Mouse (Mus musculus) intestine, embryonic 16.5 days (tissue): ENCODE results near the gene Epop. TPM values are rescaled to one million over a fixed set of nuclear protein-coding genes. Genes with fewer than 3 reads are reported as not detected.
"Not testable (repeated sequence)": the region's sequence is repeated elsewhere in the genome, so short reads cannot be mapped to it uniquely, and the experiment has no call there.

Source experiments
- ATAC-seq: fragments of 200-750 bp; cut with Nextera tagmentation; 2 replicates; pipeline ENCODE4 v1.8.0; 2017; ENCODE audit warnings: moderate TSS enrichment, moderate library complexity
- H3K27ac ChIP-seq: fragments of 300-500 bp; sonication (generic); 2 replicates; pipeline ENCODE4 v1.5.1; 2014; ENCODE audit warnings: mild to moderate bottlenecking, low read length
- H3K27me3 ChIP-seq: fragments of 300-500 bp; sonication (generic); replicated peaks from 2 replicates; pipeline ENCODE4 v1.6.1; 2014; ENCODE audit warnings: low read length, control low read depth, mixed read lengths; ENCODE audit not compliant: control insufficient read depth, insufficient read depth
- H3K36me3 ChIP-seq: fragments of 300-500 bp; sonication (generic); 2 replicates; pipeline ENCODE4 v1.6.1; 2014; ENCODE audit warnings: low read length, control low read depth; ENCODE audit not compliant: control insufficient read depth, insufficient read depth
- H3K4me1 ChIP-seq: fragments of 300-500 bp; sonication (generic); 2 replicates; pipeline ENCODE4 v1.6.1; 2014; ENCODE audit warnings: low read length, control low read depth, mixed read lengths; ENCODE audit not compliant: control insufficient read depth, insufficient read depth
- H3K4me2 ChIP-seq: fragments of 300-500 bp; sonication (generic); 2 replicates; pipeline ENCODE4 v1.6.1; 2014; ENCODE audit warnings: low read depth, low read length, control low read depth
- H3K4me3 ChIP-seq: fragments of 300-500 bp; sonication (generic); 2 replicates; pipeline ENCODE4 v1.5.1; 2014; ENCODE audit warnings: mild to moderate bottlenecking, low read length
- H3K9ac ChIP-seq: fragments of 300-500 bp; sonication (generic); 2 replicates; pipeline ENCODE4 v1.6.1; 2014; ENCODE audit warnings: low read depth, low read length
- H3K9me3 ChIP-seq: fragments of 300-500 bp; sonication (generic); 2 replicates; pipeline ENCODE4 v1.6.1; 2016; ENCODE audit warnings: low read length, control low read depth; ENCODE audit not compliant: control insufficient read depth
- WGBS: fragments of 180-500 bp; shearing (Covaris S2); extraction: QIAGEN DNeasy Blood & Tissue Kit; methylation state at CpG from one replicate; pipeline ENCODE4 v1.1.7; 2014; 5-methylcytosine and 5-hydroxymethylcytosine counted together
- polyA plus RNA-seq: library from polyadenylated mRNA; unstranded; fragments of >200 nt; fragmentation: Nextera tagmentation; extraction: Ambion mirVana; gene quantifications from 2 replicates; pipeline ENCODE4 v1.2.1, GENCODE M21; 2015

Gene Epop
- polyA plus RNA-seq, 1 experiment from 2014 or later = 1.1 TPM

DNA sequence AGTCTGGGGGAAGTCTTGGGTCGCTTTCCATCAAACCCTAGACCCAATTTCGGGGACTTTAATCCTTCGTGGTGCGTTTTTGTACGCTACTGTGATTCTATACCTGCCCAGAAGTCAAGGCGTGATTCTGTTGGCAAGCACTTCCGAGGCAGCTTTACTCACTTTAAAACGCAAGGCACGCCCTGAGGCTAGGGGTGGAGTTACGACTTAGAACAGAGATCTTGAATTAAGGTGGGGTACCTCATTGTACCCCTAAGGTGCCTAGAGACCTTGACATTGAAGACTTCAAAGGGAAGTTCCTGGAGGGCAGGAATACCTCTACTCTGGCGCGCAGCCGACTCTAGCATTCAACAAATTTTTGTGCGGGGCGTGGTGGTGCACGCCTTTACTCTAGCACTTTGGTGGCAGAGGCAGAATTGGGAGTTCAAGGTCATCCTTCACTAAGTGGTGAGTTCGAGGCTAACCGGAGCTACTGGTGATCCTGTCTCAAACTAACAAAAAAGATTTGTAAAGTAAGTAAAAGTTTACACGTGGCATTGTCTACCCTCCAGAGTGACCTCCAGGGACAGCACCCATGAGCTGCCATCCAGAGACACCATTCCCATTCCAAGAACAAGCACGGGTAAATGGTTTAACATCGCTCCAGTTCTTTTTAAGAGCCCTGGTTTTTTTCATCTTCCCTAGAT lies 32.8 kb upstream of the Epop start:
- 1% methylated on average over 21 of the region's 21 CpGs for WGBS
- peak; percentile 24; the same call in 1 of the 2 replicates for ATAC-seq
- peaks cover 37% of the 10 kb centered on the region for H3K4me1 ChIP-seq

DNA sequence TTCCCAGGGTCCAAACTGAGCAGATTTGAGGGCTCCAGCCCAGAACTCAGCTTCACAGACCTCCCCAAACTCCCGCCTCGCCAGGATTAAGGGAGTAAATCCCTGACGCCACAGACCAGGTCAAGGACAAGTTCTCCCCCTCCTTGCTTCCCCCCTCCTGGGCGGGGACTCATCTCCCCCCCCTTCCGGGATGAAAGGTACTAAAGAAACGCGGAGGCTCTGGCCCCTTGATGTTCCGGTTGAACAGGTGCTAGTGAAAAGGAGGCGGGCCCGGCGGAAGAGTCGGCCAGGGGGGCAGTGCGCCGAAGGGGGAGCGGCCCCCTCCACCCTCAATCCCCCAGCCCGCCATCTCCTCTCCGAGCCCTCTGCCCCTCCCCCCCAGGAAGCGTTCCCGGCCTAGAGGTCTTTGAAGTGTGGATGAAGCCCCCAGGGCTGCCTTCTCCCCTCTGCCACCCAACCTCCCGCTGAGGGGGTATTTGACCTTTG lies 32.2 kb upstream of the Epop start:
- peaks cover 8% of the 10 kb centered on the region; the same call in 1 of the 2 replicates for H3K36me3 ChIP-seq
- 3% methylated on average over 19 of the region's 20 CpGs for WGBS
- H3K27me3 ChIP-seq = 0 out of 2 replicates have a peak, but pooled peaks cover 4% of the 10 kb centered on the region
- peak overlapping the region; percentile 88 for H3K4me3 ChIP-seq
- peaks cover 38% of the 10 kb centered on the region for H3K4me1 ChIP-seq
- ATAC-seq = peak; percentile 14; the same call in 1 of the 2 replicates
- H3K27ac ChIP-seq = peak overlapping the region; percentile 88
- peak overlapping the region; percentile 77 for H3K4me2 ChIP-seq
- no peaks in the 10 kb centered on the region for H3K9me3 ChIP-seq
- H3K9ac ChIP-seq = peak overlapping the region; percentile 57

More for the DNA sequence above, 32.8 kb upstream of the Epop start:
- H3K9me3 ChIP-seq = no peaks in the 10 kb centered on the region
- peaks cover 10% of the 10 kb centered on the region; the same call in 1 of the 2 replicates for H3K36me3 ChIP-seq
- H3K9ac ChIP-seq = peak overlapping the region; percentile 86
- H3K4me2 ChIP-seq = peak overlapping the region; percentile 77
- H3K4me3 ChIP-seq = peak overlapping the region; percentile 88
- H3K27me3 ChIP-seq = 0 out of 2 replicates have a peak, but pooled peaks cover 4% of the 10 kb centered on the region
- peak overlapping the region; percentile 88 for H3K27ac ChIP-seq

- peaks cover 40% of the 10 kb centered on the region for H3K4me1 ChIP-seq
Measured at GRCm38 (mm10) chr11:97660734-97661647, 31.5 kb upstream of the Epop start.

DNA sequence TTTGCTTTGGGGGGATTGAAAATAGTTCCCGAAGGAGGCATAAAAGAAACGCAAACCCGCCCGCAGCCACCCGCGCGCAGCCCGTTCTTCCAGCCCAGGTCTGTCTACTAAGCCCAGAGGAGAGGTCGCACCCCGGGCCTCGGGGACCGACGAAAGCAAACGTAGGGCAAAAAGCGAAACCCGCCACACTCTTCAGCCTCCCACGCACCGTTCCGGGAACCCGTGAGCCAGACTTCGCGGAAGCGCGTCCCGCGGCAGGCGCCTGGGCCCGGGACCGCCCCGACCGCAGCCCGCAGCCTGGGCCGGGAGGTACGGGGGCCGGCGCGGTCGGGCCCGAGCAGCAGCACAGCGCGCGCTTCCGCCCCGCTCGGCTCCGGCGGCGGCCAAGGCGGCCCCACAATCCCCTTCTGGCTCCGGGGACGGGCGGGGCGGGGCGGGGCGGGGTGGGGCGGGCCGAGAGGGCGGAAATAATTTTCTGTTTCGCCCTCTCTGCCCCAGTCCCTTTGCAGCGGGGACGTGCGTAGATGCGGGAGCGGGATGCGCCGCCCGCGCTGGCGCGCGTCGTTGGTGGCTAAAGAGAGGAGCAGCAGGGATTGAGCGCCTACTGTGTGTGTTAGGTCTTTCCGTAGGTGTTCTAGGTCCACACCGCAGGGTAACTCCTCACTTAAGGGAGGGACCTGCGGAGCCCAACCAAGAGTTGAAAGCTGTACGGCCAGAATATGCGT lies 30.6 kb upstream of the Epop start:
- peak overlapping the region; percentile 90 for H3K27ac ChIP-seq
- peak overlapping the region; percentile 88 for H3K4me3 ChIP-seq
- H3K4me2 ChIP-seq = peak overlapping the region; percentile 77
- WGBS = under 1% methylated on average over 63 of the region's 78 CpGs
- H3K27me3 ChIP-seq = 0 out of 2 replicates have a peak, but pooled peaks cover 4% of the 10 kb centered on the region
- no peaks in the 10 kb centered on the region; the same call in 1 of the 2 replicates for H3K36me3 ChIP-seq
- no peaks in the 10 kb centered on the region for H3K9me3 ChIP-seq
- peaks cover 39% of the 10 kb centered on the region for H3K4me1 ChIP-seq
- peak; percentile 76 for ATAC-seq
- peak overlapping the region; percentile 96 for H3K9ac ChIP-seq

More at GRCm38 (mm10) chr11:97660734-97661647, 31.5 kb upstream of the Epop start:
- no peak for ATAC-seq
- Histone ChIP-seq H3K4me3 (peak overlapping the region; percentile 88), H3K27ac (peak overlapping the region; percentile 88), H3K27me3 (0 out of 2 replicates have a peak, but pooled peaks cover 4% of the 10 kb centered on the region), H3K9me3 (no peaks in the 10 kb centered on the region), H3K4me2 (peak overlapping the region; percentile 77), H3K9ac (peak overlapping the region; percentile 96), H3K36me3 (peaks cover 7% of the 10 kb centered on the region; the same call in 1 of the 2 replicates)
- WGBS = 4% methylated on average over 27 of the region's 27 CpGs

- H3K27me3 ChIP-seq = 0 out of 2 replicates have a peak, but pooled peaks cover 4% of the 10 kb centered on the region
- peak overlapping the region; percentile 88 for H3K4me3 ChIP-seq
- no peak for ATAC-seq
- H3K9ac ChIP-seq = peak overlapping the region; percentile 96
- WGBS = 8% methylated on average over 13 of the region's 13 CpGs
- H3K27ac ChIP-seq = peak overlapping the region; percentile 90
- H3K36me3 ChIP-seq = no peaks in the 10 kb centered on the region; the same call in 1 of the 2 replicates
- H3K4me1 ChIP-seq = peaks cover 32% of the 10 kb centered on the region
- H3K9me3 ChIP-seq = no peaks in the 10 kb centered on the region
- peak overlapping the region; percentile 77 for H3K4me2 ChIP-seq
Measured at GRCm38 (mm10) chr11:97659267-97659989, 29.9 kb upstream of the Epop start.

- Histone ChIP-seq H3K9ac (peak overlapping the region; percentile 96), H3K4me1 (peaks cover 29% of the 10 kb centered on the region), H3K27ac (peak overlapping the region; percentile 90), H3K4me2 (peak overlapping the region; percentile 77), H3K27me3 (0 out of 2 replicates have a peak, but pooled peaks cover 4% of the 10 kb centered on the region), H3K4me3 (peak overlapping the region; percentile 88), H3K9me3 (no peaks in the 10 kb centered on the region), H3K36me3 (no peaks in the 10 kb centered on the region; the same call in 1 of the 2 replicates)
- peak; percentile 9; the same call in 1 of the 2 replicates for ATAC-seq
- 47% methylated on average over 11 of the region's 11 CpGs for WGBS
Measured at GRCm38 (mm10) chr11:97658751-97659266, 29.3 kb upstream of the Epop start.

- H3K9ac ChIP-seq, H3K27me3 ChIP-seq, H3K36me3 ChIP-seq, H3K9me3 ChIP-seq, H3K4me2 ChIP-seq, H3K4me3 ChIP-seq, ATAC-seq, H3K27ac ChIP-seq: not testable (repeated sequence)
- 87% methylated on average over 6 of the region's 6 CpGs for WGBS
- peaks cover 29% of the 10 kb centered on the region for H3K4me1 ChIP-seq
Measured at GRCm38 (mm10) chr11:97657967-97658366, 28.5 kb upstream of the Epop start.
